Mouse (Mus musculus): ENCODE measurements around the gene Nme7. TPM values are rescaled to one million over a fixed set of nuclear protein-coding genes. Genes with fewer than 3 reads are reported as not detected.

Gene Nme7
- polyA plus RNA-seq, 1 experiment = 5.1 TPM

GRCm38 (mm10) chr1:164317261-164317660 is 13.3 kb downstream of the Nme7 start:
- Histone ChIP-seq H3K4me1 (peaks cover 3% of the 10 kb centered on the region; the same call in 1 of the 2 replicates), H3K27me3 (replicated peaks) (no peaks in the 10 kb centered on the region), H3K4me3 (replicated peaks) (no peak overlapping the region), H3K9me3 (no peaks in the 10 kb centered on the region), H3K36me3 (replicated peaks; ENCODE audit: low read length) (peaks cover 20% of the 10 kb centered on the region)
- TF ChIP-seq FLI1 (IDR thresholded peaks at IDR 0.05; ENCODE audit: low read length) (no peak), GATA1 (IDR thresholded peaks at IDR 0.05; ENCODE audit: borderline replicate concordance, low read length) (no peak)

DNA sequence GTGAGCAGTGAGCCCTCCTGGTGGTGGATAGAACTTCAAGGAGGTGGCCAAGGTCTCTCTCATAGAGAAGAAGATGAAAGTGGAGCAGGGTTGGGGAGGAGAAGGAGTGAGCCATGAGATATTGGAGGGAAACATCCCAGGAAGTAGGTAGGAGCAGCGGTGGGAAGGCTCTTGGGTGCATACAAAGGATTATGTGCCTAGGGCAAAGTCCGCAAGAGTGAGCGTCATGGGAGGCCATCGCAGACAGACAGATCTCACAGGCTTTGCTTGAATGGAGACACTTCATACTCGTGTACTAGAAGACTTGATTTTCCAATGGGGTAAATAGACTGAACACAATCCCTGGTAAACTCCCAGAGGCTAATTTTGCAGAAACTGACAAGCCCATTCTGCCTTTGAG is 14.6 kb downstream of the Nme7 start:
- no peak for TF ChIP-seq FLI1 (IDR thresholded peaks at IDR 0.05; ENCODE audit: low read length)
- TF ChIP-seq GATA1 (IDR thresholded peaks at IDR 0.05; ENCODE audit: borderline replicate concordance, low read length) = no peak

GRCm38 (mm10) chr1:164319542-164320140 is 15.7 kb downstream of the Nme7 start:
- TF ChIP-seq FLI1 (IDR thresholded peaks at IDR 0.05; ENCODE audit: low read length) (no peak), GATA1 (IDR thresholded peaks at IDR 0.05; ENCODE audit: borderline replicate concordance, low read length) (no peak)
- peaks cover 6% of the 10 kb centered on the region for H3K36me3 ChIP-seq (replicated peaks; ENCODE audit: low read length)
- H3K4me1 ChIP-seq = peaks cover 3% of the 10 kb centered on the region; the same call in 1 of the 2 replicates
- no peaks in the 10 kb centered on the region for H3K27me3 ChIP-seq (replicated peaks)
- no peak overlapping the region for H3K4me3 ChIP-seq (replicated peaks)
- H3K9me3 ChIP-seq = no peaks in the 10 kb centered on the region

More for the DNA sequence above, 14.6 kb downstream of the Nme7 start:
- Histone ChIP-seq H3K27me3 (replicated peaks) (no peaks in the 10 kb centered on the region), H3K36me3 (replicated peaks; ENCODE audit: low read length) (peaks cover 12% of the 10 kb centered on the region), H3K4me1 (peaks cover 3% of the 10 kb centered on the region; the same call in 1 of the 2 replicates), H3K9me3 (no peaks in the 10 kb centered on the region), H3K4me3 (replicated peaks) (no peak overlapping the region)

GRCm38 (mm10) chr1:164320731-164321130 is 16.8 kb downstream of the Nme7 start:
- Histone ChIP-seq H3K4me1 (peaks cover 3% of the 10 kb centered on the region; the same call in 1 of the 2 replicates), H3K36me3 (replicated peaks; ENCODE audit: low read length) (peaks cover 2% of the 10 kb centered on the region), H3K9me3 (no peaks in the 10 kb centered on the region), H3K4me3 (replicated peaks) (no peak overlapping the region), H3K27me3 (replicated peaks) (no peaks in the 10 kb centered on the region)
- TF ChIP-seq FLI1 (IDR thresholded peaks at IDR 0.05; ENCODE audit: low read length) (no peak), GATA1 (IDR thresholded peaks at IDR 0.05; ENCODE audit: borderline replicate concordance, low read length) (no peak)

DNA sequence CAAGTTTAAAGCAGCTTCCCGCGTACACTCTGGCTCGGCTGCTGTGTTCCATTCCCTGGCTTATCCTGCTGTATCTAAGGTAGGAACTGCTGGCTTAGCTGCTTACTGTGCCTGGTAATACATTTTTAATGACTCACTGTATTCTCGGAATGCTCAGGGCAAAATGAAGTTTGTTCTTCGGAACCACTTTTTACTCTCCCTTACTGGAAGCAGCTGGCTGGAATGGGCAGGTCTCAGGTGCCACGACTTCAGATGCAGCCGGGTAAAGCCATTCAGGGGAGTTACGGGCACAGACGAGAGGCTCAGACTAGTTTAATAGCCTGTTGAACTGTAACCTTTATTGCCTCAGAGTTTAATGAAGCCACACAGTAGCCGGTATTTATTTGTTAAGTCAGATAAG is 17.5 kb downstream of the Nme7 start:
- TF ChIP-seq FLI1 (IDR thresholded peaks at IDR 0.05; ENCODE audit: low read length) = no peak
- no peak for TF ChIP-seq GATA1 (IDR thresholded peaks at IDR 0.05; ENCODE audit: borderline replicate concordance, low read length)
- no peak overlapping the region for H3K4me3 ChIP-seq (replicated peaks)
- peaks cover 2% of the 10 kb centered on the region for H3K36me3 ChIP-seq (replicated peaks; ENCODE audit: low read length)
- H3K4me1 ChIP-seq = peaks cover 3% of the 10 kb centered on the region; the same call in 1 of the 2 replicates
- no peaks in the 10 kb centered on the region for H3K9me3 ChIP-seq
- H3K27me3 ChIP-seq (replicated peaks) = no peaks in the 10 kb centered on the region

DNA sequence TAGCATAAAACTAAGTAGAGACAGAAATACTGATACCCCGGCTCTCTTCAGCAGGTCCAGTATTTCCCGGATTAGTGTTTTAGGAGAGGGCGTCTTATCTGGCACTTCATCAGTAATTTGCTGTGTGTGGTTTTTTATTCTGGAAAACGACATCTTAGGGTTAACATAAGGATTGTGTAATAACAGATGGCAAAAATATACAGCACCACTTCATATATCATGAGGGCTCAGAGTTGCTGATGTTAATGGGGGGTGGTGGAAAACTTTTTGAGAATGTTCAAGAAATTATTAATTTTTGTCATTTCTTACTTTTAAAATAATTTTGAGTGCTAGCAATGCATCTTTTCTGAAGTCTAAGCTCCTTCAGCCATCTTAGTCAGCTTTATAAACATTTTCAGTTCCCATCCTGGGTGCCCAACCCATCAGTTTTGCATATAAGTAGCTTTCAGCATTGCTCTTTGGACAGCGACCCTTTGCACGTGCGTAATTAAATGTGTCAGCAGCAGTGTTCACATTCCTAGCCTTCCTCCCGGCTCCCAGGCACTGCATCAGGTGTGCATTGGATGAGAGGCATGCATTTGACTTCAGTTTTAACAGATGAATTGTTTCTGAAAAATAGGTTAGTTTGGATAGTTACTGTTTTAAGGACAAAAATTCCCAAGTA is 19.2 kb downstream of the Nme7 start:
- H3K36me3 ChIP-seq (replicated peaks; ENCODE audit: low read length) = peaks cover 2% of the 10 kb centered on the region
- H3K9me3 ChIP-seq = no peaks in the 10 kb centered on the region
- H3K27me3 ChIP-seq (replicated peaks) = no peaks in the 10 kb centered on the region
- no peak for TF ChIP-seq FLI1 (IDR thresholded peaks at IDR 0.05; ENCODE audit: low read length)
- TF ChIP-seq GATA1 (IDR thresholded peaks at IDR 0.05; ENCODE audit: borderline replicate concordance, low read length) = no peak
- no peak overlapping the region for H3K4me3 ChIP-seq (replicated peaks)
- no peaks in the 10 kb centered on the region for H3K4me1 ChIP-seq

DNA sequence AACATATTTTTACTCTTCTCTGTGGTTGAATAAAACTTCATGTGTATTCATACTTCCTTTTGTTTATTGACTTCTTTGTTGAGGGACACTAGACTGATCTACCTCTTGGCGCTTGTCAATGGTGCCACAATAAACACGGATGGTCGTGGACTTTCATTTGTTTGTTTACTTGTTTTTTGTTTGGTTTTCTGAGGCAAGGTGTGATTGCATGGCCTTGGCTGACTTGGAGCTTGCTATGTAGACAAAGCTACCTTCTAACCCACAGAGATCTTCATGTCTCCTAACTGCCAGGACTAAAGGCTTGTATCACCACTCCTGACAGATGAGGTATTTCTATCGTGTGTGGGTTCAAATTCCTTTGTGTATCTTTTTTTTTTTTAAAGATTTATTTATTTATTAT is 20.3 kb downstream of the Nme7 start:
- H3K9me3 ChIP-seq = no peaks in the 10 kb centered on the region
- peaks cover 4% of the 10 kb centered on the region for H3K36me3 ChIP-seq (replicated peaks; ENCODE audit: low read length)
- no peak for TF ChIP-seq FLI1 (IDR thresholded peaks at IDR 0.05; ENCODE audit: low read length)
- TF ChIP-seq GATA1 (IDR thresholded peaks at IDR 0.05; ENCODE audit: borderline replicate concordance, low read length) = no peak
- no peaks in the 10 kb centered on the region for H3K27me3 ChIP-seq (replicated peaks)
- no peaks in the 10 kb centered on the region for H3K4me1 ChIP-seq
- H3K4me3 ChIP-seq (replicated peaks) = no peak overlapping the region

DNA sequence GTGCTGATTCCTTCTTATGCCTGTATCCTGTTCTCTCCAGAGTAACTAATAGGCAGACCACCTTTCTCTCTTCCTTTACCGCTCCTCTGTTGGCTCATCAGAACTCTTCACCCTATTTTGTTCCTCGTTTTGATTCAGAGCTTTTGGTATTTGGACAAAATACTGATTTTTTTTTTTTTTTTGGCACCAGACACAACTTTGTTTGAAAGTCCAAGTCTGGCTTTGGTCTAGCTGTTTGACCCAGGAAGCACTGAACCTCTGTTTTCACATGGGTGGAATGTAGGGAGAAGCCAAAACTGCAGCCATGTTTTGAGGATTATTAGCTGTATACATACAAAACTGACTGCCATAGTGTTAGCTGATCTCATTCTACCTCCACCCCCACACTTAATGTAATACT is 21.0 kb downstream of the Nme7 start:
- Histone ChIP-seq H3K4me3 (replicated peaks) (no peak overlapping the region), H3K4me1 (no peaks in the 10 kb centered on the region), H3K9me3 (no peaks in the 10 kb centered on the region), H3K36me3 (replicated peaks; ENCODE audit: low read length) (peaks cover 6% of the 10 kb centered on the region), H3K27me3 (replicated peaks) (no peaks in the 10 kb centered on the region)
- TF ChIP-seq FLI1 (IDR thresholded peaks at IDR 0.05; ENCODE audit: low read length) = no peak
- no peak for TF ChIP-seq GATA1 (IDR thresholded peaks at IDR 0.05; ENCODE audit: borderline replicate concordance, low read length)

DNA sequence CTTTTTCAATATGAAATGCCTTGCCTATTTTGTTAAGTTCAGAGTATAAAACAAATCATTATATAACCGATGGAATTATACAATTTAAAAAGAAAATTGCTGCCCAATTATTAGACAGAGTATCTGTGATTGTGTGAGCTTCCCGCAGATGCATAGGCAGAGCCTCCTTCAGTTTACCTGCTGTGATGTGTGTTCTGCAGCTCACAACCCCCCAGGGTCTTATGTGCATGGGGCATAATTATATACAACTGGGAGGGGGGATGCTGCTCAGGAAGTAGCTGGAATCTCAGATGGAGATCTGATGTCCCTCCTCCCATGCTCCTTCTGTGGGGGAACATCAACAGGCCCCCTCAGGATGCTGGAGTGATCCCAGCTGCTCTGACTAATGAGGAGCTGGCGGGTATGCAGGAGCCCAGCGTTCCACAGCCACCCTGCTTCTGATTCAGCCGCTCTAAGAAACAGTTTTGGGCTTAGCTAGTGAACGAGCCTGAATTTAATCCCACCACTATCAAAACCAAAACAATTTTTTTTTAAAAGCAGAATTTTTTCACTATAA is 22.8 kb downstream of the Nme7 start:
- H3K36me3 ChIP-seq (replicated peaks; ENCODE audit: low read length) = peaks cover 6% of the 10 kb centered on the region
- no peak for TF ChIP-seq FLI1 (IDR thresholded peaks at IDR 0.05; ENCODE audit: low read length)
- no peaks in the 10 kb centered on the region for H3K27me3 ChIP-seq (replicated peaks)
- H3K4me3 ChIP-seq (replicated peaks) = no peak overlapping the region
- no peaks in the 10 kb centered on the region for H3K9me3 ChIP-seq
- H3K4me1 ChIP-seq = peaks cover 6% of the 10 kb centered on the region; the same call in 1 of the 2 replicates

- H3K9me3 ChIP-seq = no peaks in the 10 kb centered on the region
These were observed 23.8 kb downstream of the Nme7 start for GRCm38 (mm10) chr1:164327764-164328163.

More at GRCm38 (mm10) chr1:164327764-164328163, 23.8 kb downstream of the Nme7 start:
- no peak for TF ChIP-seq FLI1 (IDR thresholded peaks at IDR 0.05; ENCODE audit: low read length)
- TF ChIP-seq GATA1 (IDR thresholded peaks at IDR 0.05; ENCODE audit: borderline replicate concordance, low read length) = no peak
- Histone ChIP-seq H3K4me3 (replicated peaks) (no peak overlapping the region), H3K4me1 (peaks cover 6% of the 10 kb centered on the region; the same call in 1 of the 2 replicates), H3K27me3 (replicated peaks) (no peaks in the 10 kb centered on the region), H3K36me3 (replicated peaks; ENCODE audit: low read length) (peaks cover 9% of the 10 kb centered on the region)
